Mouse (Mus musculus): Measurements from ENCODE around the gene Wdr61.

- TF ChIP-seq FLI1 (IDR thresholded peaks at IDR 0.05; ENCODE audit: low read length) (no peak), GATA1 (IDR thresholded peaks at IDR 0.05; ENCODE audit: borderline replicate concordance, low read length) (no peak)
Observed at GRCm38 (mm10) chr9:54734639-54735252, 427 bp upstream of the Wdr61 start.
